Mouse (Mus musculus): ENCODE measurements at regions not wholly inside any gene's neighbourhood (a gene's known extent, or its start where the extent isn't known, plus 50 kb on each side); places are given as distances from the start of the nearest gene placed in this dataset.

DNA sequence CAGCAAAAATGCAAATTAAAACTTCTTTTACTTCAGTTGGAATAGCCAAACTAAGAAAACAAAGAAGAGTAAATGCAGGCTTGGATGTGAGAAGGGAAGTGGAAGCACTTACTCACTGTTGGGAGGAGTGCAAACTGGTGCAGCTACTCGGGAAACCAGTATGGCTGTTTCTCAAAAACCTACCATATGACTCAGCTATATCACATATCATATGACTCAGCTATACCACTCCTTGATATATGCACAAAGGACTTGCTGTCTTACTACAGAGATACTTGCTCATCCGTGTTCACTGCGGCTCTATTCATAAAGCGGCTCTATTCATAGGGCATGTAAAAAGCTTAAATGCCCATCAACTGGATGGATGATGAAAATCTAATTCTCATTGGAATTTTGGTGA is 59.5 kb upstream of the Fam19a1 start:
- no peak for DNase-seq (ENCODE audit: low spot score in 2 of 2)

DNA sequence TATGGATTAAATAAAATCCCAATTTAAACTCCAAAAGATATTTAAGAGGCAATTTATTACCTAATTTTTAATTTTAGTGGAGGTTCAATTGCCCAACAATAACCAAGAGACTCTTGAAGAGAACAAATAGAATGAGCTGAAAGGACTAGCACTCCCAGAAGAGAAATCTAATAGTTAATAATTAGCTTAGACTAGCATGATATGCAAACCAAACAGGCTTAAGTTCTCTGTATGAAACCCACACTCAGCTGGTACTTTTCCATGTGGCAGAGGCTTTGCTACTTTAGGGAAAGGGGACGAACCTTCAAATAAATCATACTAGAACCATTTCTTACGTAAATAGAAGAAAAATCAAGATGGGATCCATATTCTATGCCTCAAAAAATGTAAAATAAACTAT is 55.9 kb upstream of the Fam19a1 start:
- DNase-seq (ENCODE audit: low spot score in 2 of 2): no peak

DNA sequence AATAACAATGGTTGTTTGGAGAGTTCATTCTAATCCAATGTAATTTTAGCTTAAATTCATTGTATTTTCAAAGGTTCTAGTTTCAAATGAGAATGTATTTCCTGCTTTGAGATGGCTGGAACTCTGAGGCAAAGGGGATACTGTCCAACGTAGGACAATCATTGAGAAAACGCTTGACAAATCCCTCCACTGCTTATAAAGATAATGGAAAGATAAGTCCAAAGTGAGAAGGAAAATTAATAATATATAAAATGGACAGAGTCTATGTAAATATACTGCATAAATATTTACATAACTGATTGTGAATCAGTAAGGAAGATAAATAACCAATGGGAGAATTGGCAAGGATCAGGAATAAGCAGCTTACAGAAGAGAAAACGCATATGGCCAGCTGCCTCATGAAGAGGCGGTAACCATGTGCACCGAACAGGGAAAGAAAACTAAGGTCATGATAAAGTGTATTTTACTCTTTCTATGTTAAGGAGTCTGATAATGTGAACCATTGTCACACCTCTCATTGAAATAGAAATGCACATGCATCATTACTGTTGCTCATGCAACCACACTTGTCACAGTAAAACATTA is 55.3 kb upstream of the Fam19a1 start:
- no peak for DNase-seq (ENCODE audit: low spot score in 2 of 2)

DNA sequence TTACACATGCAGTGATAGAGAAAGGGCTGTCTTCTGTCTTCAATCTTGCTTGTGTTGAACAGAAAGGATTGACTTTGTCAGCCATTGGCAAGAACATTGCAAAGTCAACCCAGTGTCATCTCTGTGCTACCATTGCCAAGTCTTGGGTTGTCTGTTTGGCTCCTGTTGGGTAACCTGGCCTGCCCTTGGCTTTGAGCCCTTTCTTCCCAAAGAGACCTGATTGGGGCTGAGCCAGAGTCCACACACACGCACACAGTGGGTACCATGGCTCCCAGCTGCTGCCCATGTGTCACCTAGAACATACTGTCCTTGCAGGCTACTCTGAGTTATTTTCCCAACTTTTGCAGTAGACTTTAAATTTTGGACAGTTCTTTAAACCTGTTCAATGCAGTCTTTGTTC is 51.0 kb upstream of the Fam19a1 start:
- no peak for DNase-seq (ENCODE audit: low spot score in 2 of 2)

All from frontal cortex, postnatal 10 days (tissue).